Mouse (Mus musculus) brain, embryonic 14.5 days (tissue): ENCODE measurements around the gene Flrt2.

Experiments used
- CTCF ChIP-seq: fragments of 200-500 bp; IDR thresholded peaks from 2 replicates; pipeline ENCODE4 v1.5.1; 2012; ENCODE audit warnings: inconsistent platforms, mild to moderate bottlenecking, moderate library complexity, borderline replicate concordance; ENCODE audit not compliant: insufficient read depth, insufficient read length; ENCODE audit errors: extremely low read depth
- POLR2A ChIP-seq: fragments of 200-500 bp; IDR thresholded peaks from 2 replicates; pipeline ENCODE4 v1.6.1; 2012; ENCODE audit warnings: mild to moderate bottlenecking, inconsistent platforms, borderline replicate concordance; ENCODE audit not compliant: poor library complexity, insufficient read depth, insufficient read length, severe bottlenecking; ENCODE audit errors: extremely low read depth

DNA sequence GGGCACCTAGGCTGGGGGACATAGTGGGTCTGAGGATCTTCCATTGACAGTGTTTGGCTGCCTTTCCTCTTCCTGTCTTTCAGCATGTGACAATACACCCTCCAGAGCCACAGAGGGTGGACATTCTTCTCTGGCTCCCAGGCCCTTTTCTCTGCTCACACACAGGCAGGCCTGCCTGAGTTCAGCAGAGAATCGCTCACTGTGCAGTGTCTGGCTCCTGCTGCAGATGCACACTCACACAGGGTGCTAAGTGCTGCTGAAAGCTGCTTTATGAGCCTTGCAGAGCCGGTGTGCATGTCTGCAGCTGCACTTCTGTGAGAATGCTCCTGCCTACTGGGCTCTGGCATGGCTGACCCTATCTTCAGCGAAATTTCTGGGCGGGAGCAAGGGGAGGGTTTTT is 52.3 kb downstream of the Flrt2 start:
- TF ChIP-seq POLR2A: no peak
- no peak for TF ChIP-seq CTCF
